Mouse (Mus musculus) right cerebral cortex, postnatal 10 days (tissue): Measurements from ENCODE around the gene Slc10a7.
A peak's percentile ranks its signal among the peaks of the same experiment; 100 is the strongest.
"Not testable (repeated sequence)": the region's sequence is repeated elsewhere in the genome, so short reads cannot be mapped to it uniquely, and the experiment has no call there.

Experiments used
- DNase-seq, 2 experiments: peaks; one replicate each; pipeline ENCODE4 v3.0.0; 2021; ENCODE audit warnings: low spot score in 2 of 2

The Slc10a7 gene

GRCm38 (mm10) chr8:78509273-78510031 lies at the start of gene Slc10a7:
TSS of gene Slc10a7 (plus strand) at chr8:78509346.
- DNase-seq, result peak; percentile 95 to 96

DNA sequence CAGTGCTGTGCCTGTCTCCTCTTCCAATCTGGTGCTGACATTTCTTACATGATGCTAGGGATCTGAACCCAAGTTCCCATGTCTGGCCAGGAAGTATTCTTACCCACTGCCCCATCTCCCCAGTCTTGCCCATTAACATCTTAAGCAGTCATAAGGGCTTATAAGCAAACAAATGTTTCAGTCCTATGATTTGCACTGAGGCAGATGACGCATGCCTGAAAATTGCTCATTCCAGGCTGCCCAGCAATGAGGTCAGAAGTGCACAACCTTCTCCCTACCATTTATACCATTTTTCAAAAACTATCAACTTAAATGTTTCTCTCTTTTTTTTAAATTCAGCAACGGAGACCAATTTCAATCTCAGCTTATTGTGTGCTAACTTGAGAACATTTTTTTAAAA lies 45.2 kb upstream of the Slc10a7 start:
- DNase-seq, result no peak

- DNase-seq, result no peak
These were observed 41.3 kb upstream of the Slc10a7 start for GRCm38 (mm10) chr8:78467889-78468288.

- no peak for DNase-seq
These were observed 31.9 kb upstream of the Slc10a7 start for GRCm38 (mm10) chr8:78477051-78477829.

DNA sequence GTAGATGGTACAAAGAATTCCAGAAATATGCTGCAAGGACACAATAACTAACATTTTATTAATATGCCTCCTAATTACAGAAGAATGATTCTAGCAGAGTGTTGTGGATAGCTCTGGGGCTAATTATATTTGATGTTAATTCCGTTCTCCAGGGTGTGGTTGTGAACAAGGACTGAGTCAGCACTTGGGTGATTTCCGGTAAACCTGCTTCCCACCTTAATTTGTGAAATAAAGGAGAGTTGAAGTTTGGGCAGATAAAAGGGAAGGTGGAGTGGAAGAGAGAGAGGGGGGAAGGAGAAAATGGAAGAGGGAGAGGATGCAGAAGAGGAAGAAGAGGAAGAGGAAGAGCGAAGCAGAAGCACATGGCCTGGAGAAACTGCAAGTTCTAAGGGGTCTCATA lies 19.4 kb upstream of the Slc10a7 start:
- DNase-seq, result no peak

GRCm38 (mm10) chr8:78493031-78493430 lies 16.1 kb upstream of the Slc10a7 start:
- DNase-seq, result no peak

GRCm38 (mm10) chr8:78496273-78496672 lies 12.9 kb upstream of the Slc10a7 start:
- not testable (repeated sequence) for DNase-seq

- DNase-seq, result no peak
These were observed 6.4 kb upstream of the Slc10a7 start for GRCm38 (mm10) chr8:78502706-78503105.

DNA sequence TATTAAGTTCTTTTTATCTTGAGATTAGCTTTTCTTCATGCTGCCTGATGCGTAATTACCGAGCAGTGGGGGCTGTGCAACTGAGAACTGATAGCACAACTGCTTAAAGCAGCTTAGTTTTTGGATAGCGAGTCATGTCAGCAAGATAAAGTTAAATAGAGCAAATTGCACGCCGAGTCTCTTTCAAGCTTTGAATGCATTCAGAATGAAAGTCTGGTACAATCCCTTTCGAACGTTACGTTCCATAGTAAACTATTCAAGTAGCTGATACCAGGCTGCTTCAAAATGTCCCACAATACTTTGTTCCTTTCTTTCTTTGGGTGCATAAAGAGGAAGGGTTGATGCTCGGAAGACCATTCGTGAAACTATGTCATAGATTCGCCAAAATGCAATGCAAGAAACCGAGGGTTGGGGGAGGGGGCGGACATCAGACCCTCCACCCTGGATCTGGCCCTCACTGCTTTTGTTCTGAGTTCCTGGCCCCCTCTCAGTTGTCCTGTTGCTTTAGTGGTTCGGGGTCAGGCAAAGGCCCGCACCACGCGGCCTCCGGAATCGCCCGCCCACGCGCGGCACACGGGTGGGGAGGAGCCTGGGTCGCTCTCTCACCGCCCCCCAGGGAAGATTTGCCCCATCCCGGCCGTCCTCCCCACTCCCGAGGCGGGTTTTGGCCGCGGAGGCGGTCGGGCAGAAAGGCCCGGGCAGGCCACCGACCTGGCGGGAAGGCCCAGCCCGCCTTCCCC lies 997 bp upstream of the Slc10a7 start:
- DNase-seq, result peak; percentile 47 to 59

DNA sequence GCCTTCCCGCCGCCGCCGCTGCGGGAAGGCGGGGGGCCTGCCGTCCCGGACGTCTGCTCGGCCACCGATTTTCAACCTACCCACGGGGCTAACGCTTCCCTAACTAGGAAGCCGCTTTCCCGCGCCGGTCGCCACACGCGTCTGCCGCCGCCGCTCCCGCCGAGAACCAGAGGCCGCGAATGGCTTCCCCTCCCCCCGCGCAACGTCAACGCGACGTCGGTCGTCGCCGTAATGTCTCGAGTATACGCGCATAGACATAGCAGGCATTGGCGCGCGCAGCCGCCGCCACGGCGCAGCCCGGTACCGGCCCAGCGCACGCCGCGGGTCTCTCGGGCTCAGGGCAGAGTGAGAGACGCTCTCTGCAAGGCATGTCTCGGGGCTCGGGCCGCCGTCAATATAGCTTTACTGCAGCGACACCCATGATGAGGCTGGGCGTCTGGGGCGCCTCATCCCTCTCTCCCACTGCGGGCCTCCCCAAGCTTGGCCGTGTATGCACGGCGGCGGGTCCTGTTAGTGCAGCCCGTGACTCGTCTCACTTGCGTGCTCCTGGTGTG lies 350 bp upstream of the Slc10a7 start, which contains the start of gene Rbmxl1:
Gene Rbmxl1 (minus strand): TSS at position 180 of the 554 bp plus-strand sequence.
- DNase-seq, result peak; percentile 94 to 96

GRCm38 (mm10) chr8:78510094-78510493 lies 948 bp downstream of the Slc10a7 start:
- DNase-seq, result no peak

DNA sequence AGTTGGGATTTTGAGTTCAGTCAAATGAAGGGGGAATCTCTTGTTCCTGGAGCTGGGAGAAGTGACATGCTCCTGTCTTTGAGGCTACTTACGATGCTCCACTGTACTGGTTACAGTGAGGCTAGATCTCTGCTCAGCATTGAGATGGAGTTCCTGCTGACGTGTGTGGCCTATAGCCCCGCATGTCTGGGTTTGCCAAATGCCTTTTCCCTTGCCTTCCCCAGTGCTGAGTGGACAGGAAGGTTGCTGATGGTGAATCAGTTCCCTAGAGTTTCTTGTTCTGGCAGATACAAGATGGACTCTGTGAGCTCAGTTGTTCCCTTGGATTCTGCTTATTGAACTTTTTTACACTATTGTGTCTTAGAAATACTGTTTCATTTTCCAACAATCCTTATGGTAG lies 1.8 kb downstream of the Slc10a7 start:
- no peak for DNase-seq

GRCm38 (mm10) chr8:78513106-78513505 lies 4.0 kb downstream of the Slc10a7 start:
- DNase-seq, result no peak

DNA sequence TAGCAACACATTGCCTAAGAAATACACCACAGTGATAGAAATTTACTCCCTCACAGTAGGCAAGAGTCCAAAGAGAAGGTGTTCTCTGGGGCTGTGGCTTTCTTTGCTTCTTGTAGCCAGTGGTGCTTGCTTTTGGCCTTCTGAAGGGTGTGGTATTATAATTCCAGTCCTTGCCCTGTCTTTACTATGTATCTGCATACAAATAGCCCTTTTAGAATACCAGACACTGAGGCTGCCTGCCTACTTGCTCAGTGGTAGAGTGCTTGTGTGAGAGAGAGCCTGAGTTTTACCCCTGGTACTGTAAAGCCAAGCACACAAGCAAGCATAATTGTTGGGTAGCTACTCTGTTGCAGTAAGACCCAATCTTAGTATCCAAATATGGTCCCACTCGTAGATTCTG lies 5.6 kb downstream of the Slc10a7 start:
- DNase-seq, result no peak

- DNase-seq, result no peak
These were observed 6.0 kb downstream of the Slc10a7 start for GRCm38 (mm10) chr8:78515132-78515531.

DNA sequence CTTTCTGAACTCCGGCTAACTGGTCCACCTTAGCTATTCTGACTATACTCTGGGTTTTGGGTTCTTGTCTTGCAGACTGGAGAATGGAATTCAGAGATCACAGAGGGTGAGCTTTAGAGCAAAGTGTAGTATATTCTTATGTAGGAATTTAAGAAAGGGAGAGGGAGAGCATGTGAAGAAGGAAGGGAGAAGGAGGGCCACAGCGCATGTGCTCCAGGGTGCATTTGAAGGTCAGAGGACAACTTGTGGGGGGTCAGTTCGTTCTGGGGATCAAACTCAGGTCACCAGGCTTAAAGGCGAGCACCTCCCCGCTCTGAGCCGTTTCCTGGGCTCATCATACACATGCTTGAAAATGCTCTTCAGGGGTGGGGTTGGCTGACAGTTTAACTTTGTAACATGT lies 24.8 kb downstream of the Slc10a7 start:
- DNase-seq, result no peak

DNA sequence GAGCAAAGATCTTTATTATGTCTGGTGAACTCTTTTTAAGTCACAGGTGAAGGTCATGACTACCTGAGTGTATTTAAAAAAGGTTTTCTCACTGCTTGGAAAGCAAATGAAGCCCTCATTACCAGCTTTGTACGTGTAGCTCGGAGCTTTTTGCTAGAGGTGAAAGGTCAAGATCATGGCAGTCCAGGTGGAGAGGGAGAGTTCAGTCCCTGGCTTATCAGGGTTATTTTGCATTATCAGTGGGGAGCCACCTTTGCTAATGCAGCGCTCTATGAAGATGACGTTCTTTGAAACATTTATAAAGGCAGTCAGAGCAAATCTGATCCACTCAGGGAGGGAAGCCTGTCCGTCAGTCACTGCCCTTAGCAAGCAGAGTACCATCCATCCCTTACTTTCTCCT lies 27.6 kb downstream of the Slc10a7 start:
- DNase-seq, result no peak

GRCm38 (mm10) chr8:78537795-78538194 lies 28.6 kb downstream of the Slc10a7 start:
- DNase-seq, result no peak

DNA sequence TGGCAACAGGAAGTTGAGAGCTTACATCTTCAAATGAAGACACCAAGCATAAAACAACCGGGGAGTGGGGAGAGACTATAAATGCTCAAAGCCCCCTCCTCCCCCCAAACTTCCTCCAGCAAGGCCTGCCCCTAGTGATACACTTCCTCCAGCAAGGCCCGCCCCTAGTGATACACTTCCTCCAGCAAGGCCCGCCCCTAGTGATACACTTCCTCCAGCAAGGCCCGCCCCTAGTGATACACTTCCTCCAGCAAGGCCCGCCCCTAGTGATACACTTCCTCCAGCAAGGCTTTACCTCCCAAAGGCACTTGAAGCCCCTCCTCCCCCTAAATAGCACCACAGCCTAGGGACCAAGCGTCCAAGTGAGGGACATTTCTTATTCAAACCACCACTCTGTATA lies 33.5 kb downstream of the Slc10a7 start:
- DNase-seq, result not testable (repeated sequence)

DNA sequence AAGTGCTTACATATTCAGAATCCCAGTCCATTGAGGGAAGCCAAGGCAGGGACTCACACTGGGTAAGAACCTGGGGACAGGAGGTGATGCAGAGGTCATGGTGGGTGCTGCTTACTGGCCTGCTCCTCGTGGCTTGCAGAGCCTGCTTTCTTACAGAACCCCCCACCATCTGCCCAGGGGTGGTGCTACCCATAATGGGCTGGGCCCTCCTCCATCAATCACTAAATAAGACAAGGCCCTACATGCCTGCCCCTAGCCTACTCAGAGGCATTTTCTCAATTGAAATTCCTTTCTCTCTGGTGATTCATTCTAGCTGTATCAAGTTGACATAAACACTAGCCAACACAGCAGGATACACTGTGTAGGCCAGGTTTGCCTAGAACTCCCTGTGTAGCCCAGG lies 34.5 kb downstream of the Slc10a7 start:
- DNase-seq, result no peak

DNA sequence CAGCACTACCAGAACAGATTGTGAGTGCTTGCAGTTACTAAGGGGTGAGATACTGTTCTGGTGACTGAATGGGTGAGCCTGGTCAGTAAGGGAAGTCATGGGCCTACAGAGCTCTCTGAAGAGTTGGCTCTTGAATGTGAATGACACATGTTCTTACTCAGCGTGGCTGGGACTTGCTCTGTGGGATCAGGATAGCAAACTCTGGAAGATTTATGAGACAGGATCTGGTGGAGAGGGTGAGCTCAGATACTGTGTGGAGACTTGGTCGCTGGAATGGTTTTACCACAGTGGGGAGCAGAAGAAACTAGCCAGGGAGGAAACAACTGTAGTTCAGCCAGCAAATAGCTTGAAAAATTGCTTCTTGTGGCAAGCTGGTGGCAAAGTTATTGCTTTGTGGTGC lies 35.4 kb downstream of the Slc10a7 start:
- DNase-seq, result no peak
